In genomic region chr17:7285292-7285691, GRCm38 (mm10) we compare ENCODE assay signal across 19 mouse cellular contexts. TPM values are rescaled to one million over a fixed set of nuclear protein-coding genes. Genes with fewer than 3 reads are reported as not detected.
DNase-seq lines count a peak whose midpoint lies in the region; ATAC-seq and TF ChIP-seq lines count a peak whose summit lies in the region.
"Had no signal": no experiment of that assay in that cellular context is flagged by ENCODE, and none has a peak within 500 bp of the region (broad histone marks: within the 10 kb centered on the region; RNA-seq: fewer than 3 reads in every experiment).

No protein-coding gene starts in this region.

- WGBS in hindbrain, embryonic 15.5 days = 91% methylated on average over 12 of the region's 12 CpGs
- WGBS in hindbrain, embryonic 14.5 days = 92% methylated on average over 12 of the region's 12 CpGs
- WGBS in lung, embryonic 16.5 days = 63% methylated on average over 12 of the region's 12 CpGs
- WGBS in stomach, postnatal 0 days = 64% methylated on average over 12 of the region's 12 CpGs

- peak overlapping the region; percentile 61; the same call in 1 of the 2 replicates for H3K27ac ChIP-seq in gastrocnemius, adult 2 months
- peak overlapping the region; percentile 44; the same call in 1 of the 2 replicates for H3K27ac ChIP-seq in hindbrain, embryonic 15.5 days (replicated peaks)
- H3K27ac ChIP-seq in hindbrain, embryonic 14.5 days = no peak overlapping the region
- no peak overlapping the region; the same call in 1 of the 2 replicates for H3K27ac ChIP-seq in lung, embryonic 16.5 days (ENCODE audit: low read length)
- 0 out of 2 replicates have a peak overlapping the region, but pooled peaks have one; percentile 45 for H3K27ac ChIP-seq in stomach, postnatal 0 days (replicated peaks)
- H3K27ac ChIP-seq: embryonic facial prominence, embryonic 15.5 days; limb, embryonic 15.5 days; neural tube, embryonic 15.5 days had no signal

- peaks cover 12% of the 10 kb centered on the region for H3K36me3 ChIP-seq in hindbrain, embryonic 15.5 days
- peaks cover 30% of the 10 kb centered on the region for H3K36me3 ChIP-seq in hindbrain, embryonic 14.5 days (replicated peaks; ENCODE audit: control insufficient read depth, insufficient read depth)
- no peaks in the 10 kb centered on the region for H3K36me3 ChIP-seq in lung, embryonic 16.5 days (ENCODE audit: control insufficient read depth, insufficient read depth, low read length)
- no peaks in the 10 kb centered on the region for H3K36me3 ChIP-seq in stomach, postnatal 0 days (ENCODE audit: control insufficient read depth, insufficient read depth, low read length)

- no peak for TF ChIP-seq EP300 in stomach, postnatal 0 days (optimal IDR thresholded peaks at IDR 0.05)

- H3K9ac ChIP-seq in hindbrain, embryonic 15.5 days = no peak overlapping the region
- no peak overlapping the region for H3K9ac ChIP-seq in hindbrain, embryonic 14.5 days
- no peak overlapping the region for H3K9ac ChIP-seq in lung, embryonic 16.5 days (ENCODE audit: low read length)
- no peak overlapping the region for H3K9ac ChIP-seq in stomach, postnatal 0 days (ENCODE audit: low read length)
- H3K9ac ChIP-seq: embryonic facial prominence, embryonic 15.5 days; limb, embryonic 15.5 days; neural tube, embryonic 15.5 days had no signal

- peak; percentile 8 for DNase-seq in gastrocnemius, adult 2 months
- no peak for DNase-seq in gastrocnemius, postnatal 25 days
- DNase-seq in hindbrain, embryonic 14.5 days (ENCODE audit: low spot score) = no peak
- DNase-seq in lung, adult 18-20 months = no peak
- DNase-seq in stomach, postnatal 0 days (ENCODE audit: low spot score) = no peak
- DNase-seq in adrenal gland, postnatal 4 days (ENCODE audit: low spot score in 2 of 2) = no peak
- DNase-seq: adrenal gland, postnatal 25 days; B cell, adult 2 months; right cerebral cortex, postnatal 14 days; thymus, postnatal 25 days had no signal

- no peak for TF ChIP-seq CTCF in gastrocnemius, adult 2 months (IDR thresholded peaks at IDR 0.05)
- no peak for TF ChIP-seq CTCF in stomach, postnatal 0 days (IDR thresholded peaks at IDR 0.05; ENCODE audit: low read depth)

- intact Hi-C loops in gastrocnemius, adult 2 months (cut with DNase I) = no loop called here

- H3K9me3 ChIP-seq in hindbrain, embryonic 15.5 days = no peaks in the 10 kb centered on the region
- no peaks in the 10 kb centered on the region for H3K9me3 ChIP-seq in hindbrain, embryonic 14.5 days (ENCODE audit: control insufficient read depth, low read length)
- H3K9me3 ChIP-seq in lung, embryonic 16.5 days (ENCODE audit: control insufficient read depth, low read length) = no peaks in the 10 kb centered on the region
- H3K9me3 ChIP-seq in stomach, postnatal 0 days (ENCODE audit: control insufficient read depth, low read length) = no peaks in the 10 kb centered on the region
- H3K9me3 ChIP-seq: embryonic facial prominence, embryonic 15.5 days; limb, embryonic 15.5 days; neural tube, embryonic 15.5 days had no signal

- H3K27me3 ChIP-seq in hindbrain, embryonic 15.5 days = no peaks in the 10 kb centered on the region
- no peaks in the 10 kb centered on the region for H3K27me3 ChIP-seq in hindbrain, embryonic 14.5 days (ENCODE audit: control insufficient read depth, insufficient read depth, low read length)
- H3K27me3 ChIP-seq in lung, embryonic 16.5 days (ENCODE audit: control insufficient read depth, insufficient read depth, low read depth, low read length) = no peaks in the 10 kb centered on the region
- H3K27me3 ChIP-seq in stomach, postnatal 0 days (ENCODE audit: control insufficient read depth, insufficient read depth, low read length) = no peaks in the 10 kb centered on the region
- H3K27me3 ChIP-seq: embryonic facial prominence, embryonic 15.5 days; limb, embryonic 15.5 days; neural tube, embryonic 15.5 days had no signal

- H3K4me1 ChIP-seq in hindbrain, embryonic 15.5 days (replicated peaks) = peaks cover 26% of the 10 kb centered on the region
- peaks cover 5% of the 10 kb centered on the region; the same call in 1 of the 2 replicates for H3K4me1 ChIP-seq in hindbrain, embryonic 14.5 days (replicated peaks; ENCODE audit: control insufficient read depth, insufficient read depth, low read length)
- peaks cover 12% of the 10 kb centered on the region for H3K4me1 ChIP-seq in lung, embryonic 16.5 days (replicated peaks; ENCODE audit: control insufficient read depth, insufficient read depth, low read length)
- H3K4me1 ChIP-seq in stomach, postnatal 0 days (replicated peaks; ENCODE audit: control insufficient read depth, insufficient read depth) = peaks cover 5% of the 10 kb centered on the region; the same call in 1 of the 2 replicates
- H3K4me1 ChIP-seq: embryonic facial prominence, embryonic 15.5 days; limb, embryonic 15.5 days had no signal

- ATAC-seq in hindbrain, embryonic 15.5 days (ENCODE audit: low FRiP score, low read depth) = no peak
- ATAC-seq in hindbrain, embryonic 14.5 days (ENCODE audit: low FRiP score) = no peak
- peak; percentile 64 for ATAC-seq in lung, embryonic 16.5 days (ENCODE audit: low read depth)
- ATAC-seq in stomach, postnatal 0 days (ENCODE audit: low FRiP score, low TSS enrichment) = no peak

- H3K4me2 ChIP-seq in hindbrain, embryonic 15.5 days = no peak overlapping the region
- no peak overlapping the region for H3K4me2 ChIP-seq in hindbrain, embryonic 14.5 days (replicated peaks)
- H3K4me2 ChIP-seq in lung, embryonic 16.5 days (ENCODE audit: low read depth, low read length) = no peak overlapping the region
- H3K4me2 ChIP-seq in stomach, postnatal 0 days (replicated peaks; ENCODE audit: low read depth) = no peak overlapping the region
- H3K4me2 ChIP-seq: embryonic facial prominence, embryonic 15.5 days; limb, embryonic 15.5 days; neural tube, embryonic 15.5 days had no signal

- no peak overlapping the region for H3K4me3 ChIP-seq in gastrocnemius, adult 2 months
- no peak overlapping the region for H3K4me3 ChIP-seq in hindbrain, embryonic 15.5 days
- H3K4me3 ChIP-seq in hindbrain, embryonic 14.5 days (replicated peaks; ENCODE audit: low read length) = no peak overlapping the region
- H3K4me3 ChIP-seq in lung, embryonic 16.5 days (ENCODE audit: low read length) = no peak overlapping the region
- H3K4me3 ChIP-seq in stomach, postnatal 0 days (ENCODE audit: low read depth, low read length) = no peak overlapping the region
- H3K4me3 ChIP-seq: embryonic facial prominence, embryonic 15.5 days; limb, embryonic 15.5 days; neural tube, embryonic 15.5 days had no signal

RNA-seq across cellular contexts. Expression of gene Tcp10a, which starts 39.2 kb away (rescaled TPM):
- total RNA-seq in gastrocnemius, adult 2 months (2021) = not detected
- not detected for total RNA-seq in gastrocnemius, postnatal 25 days (2021)
- not detected in 2 replicates for polyA plus RNA-seq in hindbrain, embryonic 15.5 days (2015; fragmentation: Nextera tagmentation; extraction: Ambion mirVana)
- polyA plus RNA-seq in hindbrain, embryonic 14.5 days (2014; fragmentation: Nextera tagmentation; extraction: Ambion mirVana) = not detected in 2 replicates
- polyA plus RNA-seq in lung, embryonic 16.5 days (2015; fragmentation: Nextera tagmentation; extraction: Ambion mirVana) = not detected in 2 replicates
- polyA plus RNA-seq in stomach, postnatal 0 days (2015; fragmentation: Nextera tagmentation; extraction: Ambion mirVana) = 0.06 TPM in 1 of 2 replicates, not detected in the other
- total RNA-seq in adrenal gland, postnatal 4 days (2021) = under 1 TPM; 0.23 to 0.28 TPM
- total RNA-seq: common myeloid progenitor, adult 5-6 weeks; heart, postnatal 10 days; megakaryocyte, adult 5-6 weeks had no signal
- polyA plus RNA-seq: embryonic facial prominence, embryonic 15.5 days; large intestine, adult 2 months; limb, embryonic 15.5 days; neural tube, embryonic 15.5 days had no signal

Comparison
In these comparisons a context has a peak if more than half of its experiments do, and no peak if none do; other contexts are left out.
1. H3K27ac ChIP-seq: peak in gastrocnemius, adult 2 months (single experiment), hindbrain, embryonic 15.5 days (single experiment) and stomach, postnatal 0 days (single experiment); none in hindbrain, embryonic 14.5 days (single experiment) and lung, embryonic 16.5 days (single experiment).